In genomic region chr4:155123868-155124534, GRCm38 (mm10) we compare ENCODE assay signal across 13 mouse cellular contexts. TPM values are rescaled to one million over a fixed set of nuclear protein-coding genes. Genes with fewer than 3 reads are reported as not detected.
DNase-seq lines count a peak whose midpoint lies in the region; ATAC-seq lines count a peak whose summit lies in the region.
"Had no signal": no experiment of that assay in that cellular context is flagged by ENCODE, and none has a peak within 500 bp of the region (broad histone marks: within the 10 kb centered on the region; RNA-seq: fewer than 3 reads in every experiment).

No protein-coding gene starts in this region.

- no peaks in the 10 kb centered on the region for H3K9me3 ChIP-seq in hindbrain, embryonic 16.5 days (ENCODE audit: control insufficient read depth, low read length)
- no peaks in the 10 kb centered on the region for H3K9me3 ChIP-seq in hindbrain, embryonic 12.5 days (replicated peaks)
- H3K9me3 ChIP-seq in neural tube, embryonic 13.5 days, result no peaks in the 10 kb centered on the region
- H3K9me3 ChIP-seq in neural tube, embryonic 15.5 days (replicated peaks), result no peaks in the 10 kb centered on the region
- H3K9me3 ChIP-seq in intestine, embryonic 15.5 days, result no peaks in the 10 kb centered on the region
- H3K9me3 ChIP-seq in limb, embryonic 15.5 days, result no peaks in the 10 kb centered on the region
- H3K9me3 ChIP-seq: forebrain, embryonic 13.5 days had no signal

- no peak for DNase-seq in yolk sac, embryonic 10.5 days (ENCODE audit: low spot score)
- DNase-seq in cerebellum, postnatal 25 days, result no peak
- DNase-seq: adrenal gland, postnatal 25 days; lung, postnatal 36 days; thymus, adult 18-20 months had no signal

- H3K36me3 ChIP-seq in hindbrain, embryonic 16.5 days (ENCODE audit: control insufficient read depth, insufficient read depth, low read length), result no peaks in the 10 kb centered on the region
- no peaks in the 10 kb centered on the region for H3K36me3 ChIP-seq in hindbrain, embryonic 12.5 days
- H3K36me3 ChIP-seq in neural tube, embryonic 13.5 days, result no peaks in the 10 kb centered on the region
- no peaks in the 10 kb centered on the region for H3K36me3 ChIP-seq in neural tube, embryonic 15.5 days
- no peaks in the 10 kb centered on the region for H3K36me3 ChIP-seq in intestine, embryonic 15.5 days
- no peaks in the 10 kb centered on the region for H3K36me3 ChIP-seq in limb, embryonic 15.5 days

- H3K27me3 ChIP-seq in hindbrain, embryonic 16.5 days (replicated peaks; ENCODE audit: control insufficient read depth, insufficient read depth, low read length), result no peaks in the 10 kb centered on the region
- H3K27me3 ChIP-seq in hindbrain, embryonic 12.5 days, result no peaks in the 10 kb centered on the region
- H3K27me3 ChIP-seq in neural tube, embryonic 13.5 days, result no peaks in the 10 kb centered on the region
- H3K27me3 ChIP-seq in neural tube, embryonic 15.5 days (replicated peaks), result no peaks in the 10 kb centered on the region
- H3K27me3 ChIP-seq in intestine, embryonic 15.5 days (replicated peaks), result no peaks in the 10 kb centered on the region
- no peaks in the 10 kb centered on the region for H3K27me3 ChIP-seq in limb, embryonic 15.5 days
- H3K27me3 ChIP-seq: forebrain, embryonic 13.5 days had no signal

- no peak overlapping the region for H3K4me3 ChIP-seq in hindbrain, embryonic 16.5 days (ENCODE audit: low read length)
- no peak overlapping the region for H3K4me3 ChIP-seq in hindbrain, embryonic 12.5 days
- H3K4me3 ChIP-seq in neural tube, embryonic 13.5 days, result no peak overlapping the region
- no peak overlapping the region for H3K4me3 ChIP-seq in neural tube, embryonic 15.5 days (replicated peaks)
- H3K4me3 ChIP-seq in intestine, embryonic 15.5 days (replicated peaks), result no peak overlapping the region
- no peak overlapping the region for H3K4me3 ChIP-seq in limb, embryonic 15.5 days
- H3K4me3 ChIP-seq: forebrain, embryonic 13.5 days had no signal

- H3K27ac ChIP-seq in hindbrain, embryonic 16.5 days (ENCODE audit: low read depth, low read length), result no peak overlapping the region
- H3K27ac ChIP-seq in hindbrain, embryonic 12.5 days, result no peak overlapping the region
- H3K27ac ChIP-seq in neural tube, embryonic 13.5 days (replicated peaks), result 0 out of 2 replicates have a peak overlapping the region, but pooled peaks have one; percentile 7
- no peak overlapping the region for H3K27ac ChIP-seq in neural tube, embryonic 15.5 days (replicated peaks)
- 0 out of 2 replicates have a peak overlapping the region, but pooled peaks have one; percentile 2 for H3K27ac ChIP-seq in intestine, embryonic 15.5 days
- peak overlapping the region; percentile 47; the same call in 1 of the 2 replicates for H3K27ac ChIP-seq in limb, embryonic 15.5 days

- ATAC-seq in hindbrain, embryonic 16.5 days, result no peak
- no peak for ATAC-seq in hindbrain, embryonic 12.5 days (ENCODE audit: low FRiP score)
- no peak for ATAC-seq in neural tube, embryonic 13.5 days (ENCODE audit: low read depth)
- ATAC-seq in neural tube, embryonic 15.5 days (ENCODE audit: low FRiP score), result no peak
- ATAC-seq in intestine, embryonic 15.5 days, result no peak
- no peak for ATAC-seq in limb, embryonic 15.5 days (ENCODE audit: insufficient number of reproducible peaks, low FRiP score, low TSS enrichment, low read depth)
- ATAC-seq: CD4-positive, CD25-positive, alpha-beta regulatory T cell, adult 4 months; forebrain, embryonic 13.5 days had no signal

- WGBS in hindbrain, embryonic 16.5 days, result 78% methylated on average over 9 of the region's 9 CpGs
- 77% methylated on average over 9 of the region's 9 CpGs for WGBS in hindbrain, embryonic 12.5 days
- WGBS in neural tube, embryonic 13.5 days, result 81% methylated on average over 9 of the region's 9 CpGs
- 71% methylated on average over 9 of the region's 9 CpGs for WGBS in neural tube, embryonic 15.5 days
- 74% methylated on average over 9 of the region's 9 CpGs for WGBS in intestine, embryonic 15.5 days
- 72% methylated on average over 9 of the region's 9 CpGs for WGBS in limb, embryonic 15.5 days

- H3K4me2 ChIP-seq in hindbrain, embryonic 16.5 days (ENCODE audit: low read length), result no peak overlapping the region
- H3K4me2 ChIP-seq in hindbrain, embryonic 12.5 days (replicated peaks), result no peak overlapping the region
- H3K4me2 ChIP-seq in neural tube, embryonic 13.5 days, result no peak overlapping the region
- H3K4me2 ChIP-seq in neural tube, embryonic 15.5 days, result no peak overlapping the region
- H3K4me2 ChIP-seq in intestine, embryonic 15.5 days (replicated peaks), result no peak overlapping the region
- H3K4me2 ChIP-seq in limb, embryonic 15.5 days, result no peak overlapping the region
- H3K4me2 ChIP-seq: forebrain, embryonic 13.5 days had no signal

- H3K9ac ChIP-seq in hindbrain, embryonic 16.5 days (ENCODE audit: low read depth, low read length), result peak overlapping the region; percentile 1; the same call in 1 of the 2 replicates
- H3K9ac ChIP-seq in hindbrain, embryonic 12.5 days, result no peak overlapping the region
- no peak overlapping the region for H3K9ac ChIP-seq in neural tube, embryonic 13.5 days
- H3K9ac ChIP-seq in neural tube, embryonic 15.5 days (replicated peaks), result no peak overlapping the region
- no peak overlapping the region for H3K9ac ChIP-seq in intestine, embryonic 15.5 days
- H3K9ac ChIP-seq in limb, embryonic 15.5 days, result no peak overlapping the region
- H3K9ac ChIP-seq: forebrain, embryonic 13.5 days had no signal

- H3K4me1 ChIP-seq in hindbrain, embryonic 16.5 days (ENCODE audit: control insufficient read depth, insufficient read depth, low read depth, low read length), result peaks cover 16% of the 10 kb centered on the region
- H3K4me1 ChIP-seq in hindbrain, embryonic 12.5 days, result peaks cover 43% of the 10 kb centered on the region
- peaks cover 57% of the 10 kb centered on the region for H3K4me1 ChIP-seq in neural tube, embryonic 13.5 days (replicated peaks)
- peaks cover 40% of the 10 kb centered on the region for H3K4me1 ChIP-seq in neural tube, embryonic 15.5 days
- peaks cover 48% of the 10 kb centered on the region for H3K4me1 ChIP-seq in intestine, embryonic 15.5 days (replicated peaks)
- peaks cover 83% of the 10 kb centered on the region for H3K4me1 ChIP-seq in limb, embryonic 15.5 days

RNA-seq across cellular contexts. Expression of gene Morn1, which starts 37.6 kb away (rescaled TPM):
- polyA plus RNA-seq in hindbrain, embryonic 16.5 days (2015; fragmentation: Nextera tagmentation; extraction: Ambion mirVana), result 7.5 and 9.5 TPM in 2 replicates
- 7.7 and 8.0 TPM in 2 replicates for polyA plus RNA-seq in hindbrain, embryonic 12.5 days (2016; fragmentation: Nextera tagmentation; extraction: Ambion mirVana)
- 5.6 and 5.7 TPM in 2 replicates for polyA plus RNA-seq in neural tube, embryonic 13.5 days (2015; fragmentation: Nextera tagmentation; extraction: Ambion mirVana)
- 6.4 and 6.7 TPM in 2 replicates for polyA plus RNA-seq in neural tube, embryonic 15.5 days (2015; fragmentation: Nextera tagmentation; extraction: Ambion mirVana)
- polyA plus RNA-seq in intestine, embryonic 15.5 days (2015; fragmentation: Nextera tagmentation; extraction: Ambion mirVana), result 3.0 and 3.9 TPM in 2 replicates
- 5.0 and 6.2 TPM in 2 replicates for polyA plus RNA-seq in limb, embryonic 15.5 days (2015; fragmentation: Nextera tagmentation; extraction: Ambion mirVana)

RNA-seq across cellular contexts. Expression of gene Rer1, which starts 37.8 kb away (rescaled TPM):
- 125 and 131 TPM in 2 replicates for polyA plus RNA-seq in hindbrain, embryonic 16.5 days (2015; fragmentation: Nextera tagmentation; extraction: Ambion mirVana)
- 130 and 137 TPM in 2 replicates for polyA plus RNA-seq in hindbrain, embryonic 12.5 days (2016; fragmentation: Nextera tagmentation; extraction: Ambion mirVana)
- 136 and 141 TPM in 2 replicates for polyA plus RNA-seq in neural tube, embryonic 13.5 days (2015; fragmentation: Nextera tagmentation; extraction: Ambion mirVana)
- polyA plus RNA-seq in neural tube, embryonic 15.5 days (2015; fragmentation: Nextera tagmentation; extraction: Ambion mirVana), result 130 and 139 TPM in 2 replicates
- polyA plus RNA-seq in intestine, embryonic 15.5 days (2015; fragmentation: Nextera tagmentation; extraction: Ambion mirVana), result 194 and 205 TPM in 2 replicates
- 170 and 176 TPM in 2 replicates for polyA plus RNA-seq in limb, embryonic 15.5 days (2015; fragmentation: Nextera tagmentation; extraction: Ambion mirVana)

RNA-seq across cellular contexts. Expression of gene Pex10, which starts 57.2 kb away (rescaled TPM):
- 20.6 and 21.1 TPM in 2 replicates for polyA plus RNA-seq in hindbrain, embryonic 16.5 days (2015; fragmentation: Nextera tagmentation; extraction: Ambion mirVana)
- polyA plus RNA-seq in hindbrain, embryonic 12.5 days (2016; fragmentation: Nextera tagmentation; extraction: Ambion mirVana), result 18.0 and 18.4 TPM in 2 replicates
- 15.9 and 17.8 TPM in 2 replicates for polyA plus RNA-seq in neural tube, embryonic 13.5 days (2015; fragmentation: Nextera tagmentation; extraction: Ambion mirVana)
- polyA plus RNA-seq in neural tube, embryonic 15.5 days (2015; fragmentation: Nextera tagmentation; extraction: Ambion mirVana), result 22.3 and 23.5 TPM in 2 replicates
- 23.3 and 26.0 TPM in 2 replicates for polyA plus RNA-seq in intestine, embryonic 15.5 days (2015; fragmentation: Nextera tagmentation; extraction: Ambion mirVana)
- polyA plus RNA-seq in limb, embryonic 15.5 days (2015; fragmentation: Nextera tagmentation; extraction: Ambion mirVana), result 21.3 and 22.8 TPM in 2 replicates

Comparison
In these comparisons a context has a peak if more than half of its experiments do, and no peak if none do; other contexts are left out.
1. H3K27ac ChIP-seq: peak in neural tube, embryonic 13.5 days (single experiment), intestine, embryonic 15.5 days (single experiment) and limb, embryonic 15.5 days (single experiment); none in hindbrain, embryonic 16.5 days (single experiment), hindbrain, embryonic 12.5 days (single experiment) and neural tube, embryonic 15.5 days (single experiment).